Mouse (Mus musculus): ENCODE results near the gene Zfp385a. TPM values are rescaled to one million over a fixed set of nuclear protein-coding genes. Genes with fewer than 3 reads are reported as not detected.

Zfp385a gene
- total RNA-seq, 2 experiments from 2014 or later = 3.2 to 11.5 TPM

- ATAC-seq (replicated peaks; ENCODE audit: poor library complexity) = peak; percentile 37
Observed at GRCm38 (mm10) chr15:103310365-103310910, 29.5 kb downstream of the Zfp385a start, which contains the start of gene Gpr84. TSS of gene Gpr84 (minus strand) at chr15:103310612.

- ATAC-seq (replicated peaks; ENCODE audit: poor library complexity) = no peak
Observed at GRCm38 (mm10) chr15:103308876-103309580, 30.9 kb downstream of the Zfp385a start.

- ATAC-seq (replicated peaks; ENCODE audit: poor library complexity) = peak; percentile 27
Observed at GRCm38 (mm10) chr15:103308056-103308875, 31.6 kb downstream of the Zfp385a start.

- ATAC-seq (replicated peaks; ENCODE audit: poor library complexity) = peak; percentile 59
Observed at GRCm38 (mm10) chr15:103307125-103307524, 32.8 kb downstream of the Zfp385a start.

- ATAC-seq (replicated peaks; ENCODE audit: poor library complexity) = no peak
Observed at GRCm38 (mm10) chr15:103305792-103306645, 33.9 kb downstream of the Zfp385a start.

- ATAC-seq (replicated peaks; ENCODE audit: poor library complexity) = peak; percentile 78
Observed at GRCm38 (mm10) chr15:103305070-103305678, 34.7 kb downstream of the Zfp385a start.

GRCm38 (mm10) chr15:103304616-103304969 lies 35.3 kb downstream of the Zfp385a start:
- ATAC-seq (replicated peaks; ENCODE audit: poor library complexity) = no peak

- ATAC-seq (replicated peaks; ENCODE audit: poor library complexity) = no peak
Observed at GRCm38 (mm10) chr15:103303916-103304615, 35.8 kb downstream of the Zfp385a start.

GRCm38 (mm10) chr15:103302341-103303021 lies 37.4 kb downstream of the Zfp385a start:
- no peak for ATAC-seq (replicated peaks; ENCODE audit: poor library complexity)

- no peak for ATAC-seq (replicated peaks; ENCODE audit: poor library complexity)
Observed at GRCm38 (mm10) chr15:103301547-103302340, 38.1 kb downstream of the Zfp385a start.

- no peak for ATAC-seq (replicated peaks; ENCODE audit: poor library complexity)
Observed at GRCm38 (mm10) chr15:103301046-103301445, 38.8 kb downstream of the Zfp385a start.

- no peak for ATAC-seq (replicated peaks; ENCODE audit: poor library complexity)
Observed at GRCm38 (mm10) chr15:103300560-103300959, 39.3 kb downstream of the Zfp385a start.

- no peak for ATAC-seq (replicated peaks; ENCODE audit: poor library complexity)
Observed at GRCm38 (mm10) chr15:103300067-103300471, 39.8 kb downstream of the Zfp385a start.

- no peak for ATAC-seq (replicated peaks; ENCODE audit: poor library complexity)
Observed at GRCm38 (mm10) chr15:103299644-103300043, 40.2 kb downstream of the Zfp385a start.

GRCm38 (mm10) chr15:103298861-103299616 lies 40.9 kb downstream of the Zfp385a start:
- ATAC-seq (replicated peaks; ENCODE audit: poor library complexity) = no peak

- ATAC-seq (replicated peaks; ENCODE audit: poor library complexity) = no peak
Observed at GRCm38 (mm10) chr15:103298026-103298425, 41.9 kb downstream of the Zfp385a start.

- ATAC-seq (replicated peaks; ENCODE audit: poor library complexity) = no peak
Observed at GRCm38 (mm10) chr15:103297313-103297712, 42.6 kb downstream of the Zfp385a start.

GRCm38 (mm10) chr15:103295851-103296250 lies 44.0 kb downstream of the Zfp385a start:
- no peak for ATAC-seq (replicated peaks; ENCODE audit: poor library complexity)
